Mouse (Mus musculus): ENCODE measurements around the gene Dpp8. TPM values are rescaled to one million over a fixed set of nuclear protein-coding genes. Genes with fewer than 3 reads are reported as not detected.
A peak's percentile ranks its signal among the peaks of the same experiment; 100 is the strongest.
"Not testable (repeated sequence)": the region's sequence is repeated elsewhere in the genome, so short reads cannot be mapped to it uniquely, and the experiment has no call there.

Dpp8 gene
- total and polyA plus RNA-seq, 2 experiments from 2014 or later = 28.1 to 86.9 TPM

DNA sequence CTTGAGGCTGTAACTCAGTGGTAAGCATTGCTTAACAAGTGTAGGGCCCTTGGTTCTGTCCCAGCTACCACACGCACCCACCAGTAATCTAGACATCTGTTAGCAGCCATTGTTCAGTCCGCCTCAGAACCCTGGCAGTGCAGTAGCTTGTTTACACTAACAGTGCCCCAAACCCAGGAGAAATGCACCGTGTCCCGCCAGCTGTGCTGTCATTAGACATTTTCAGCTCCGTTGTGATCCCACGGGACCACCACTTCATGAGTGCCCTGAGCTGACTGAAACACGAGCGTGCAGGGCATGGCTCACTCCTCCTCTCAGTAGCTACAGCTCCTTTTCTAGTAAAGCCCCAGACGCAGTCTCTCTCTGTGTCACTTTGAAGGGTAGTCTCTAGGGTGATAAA is 41.3 kb downstream of the Dpp8 start:
- H3K9me3 ChIP-seq (ENCODE audit: low read length) = no peaks in the 10 kb centered on the region
- no peak overlapping the region for H3K9ac ChIP-seq (replicated peaks; ENCODE audit: low read length, poor library complexity, severe bottlenecking)
- H3K4me2 ChIP-seq (ENCODE audit: low read depth, low read length, poor library complexity, severe bottlenecking) = no peak overlapping the region
- no peaks in the 10 kb centered on the region for H3K27me3 ChIP-seq (ENCODE audit: insufficient read depth, low read length)
- DNase-seq (ENCODE audit: low spot score) = peak; percentile 12
- no peak overlapping the region for H3K4me3 ChIP-seq (ENCODE audit: low read depth, low read length)
- no peak for ATAC-seq (ENCODE audit: low FRiP score)
- H3K4me1 ChIP-seq (ENCODE audit: insufficient read depth, low read length) = no peaks in the 10 kb centered on the region
- 54% methylated on average over 9 of the region's 9 CpGs for WGBS
- peaks cover 41% of the 10 kb centered on the region for H3K36me3 ChIP-seq (ENCODE audit: insufficient read depth, low read length)
- no peak overlapping the region for H3K27ac ChIP-seq (ENCODE audit: low read depth, low read length)
- no peak for TF ChIP-seq CTCF (IDR thresholded peaks at IDR 0.05)

DNA sequence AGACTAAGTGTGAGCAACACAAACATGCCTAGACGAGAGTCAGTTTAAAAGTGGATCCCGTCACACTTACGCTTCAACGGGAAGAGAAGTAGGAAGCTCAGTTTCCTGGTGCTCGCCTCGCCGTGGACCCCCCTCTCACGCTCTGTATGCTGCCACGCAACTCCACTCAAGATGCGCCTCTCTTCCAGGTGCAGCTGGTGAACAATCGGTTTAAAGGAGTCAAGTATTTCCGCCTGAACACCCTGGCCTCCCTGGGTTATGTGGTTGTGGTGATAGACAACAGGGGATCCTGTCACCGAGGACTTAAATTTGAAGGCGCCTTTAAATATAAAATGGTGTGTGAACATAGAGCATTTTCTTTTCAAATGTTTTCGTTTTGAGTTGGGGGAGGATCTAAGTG is 42.0 kb downstream of the Dpp8 start:
- DNase-seq (ENCODE audit: low spot score) = no peak

DNA sequence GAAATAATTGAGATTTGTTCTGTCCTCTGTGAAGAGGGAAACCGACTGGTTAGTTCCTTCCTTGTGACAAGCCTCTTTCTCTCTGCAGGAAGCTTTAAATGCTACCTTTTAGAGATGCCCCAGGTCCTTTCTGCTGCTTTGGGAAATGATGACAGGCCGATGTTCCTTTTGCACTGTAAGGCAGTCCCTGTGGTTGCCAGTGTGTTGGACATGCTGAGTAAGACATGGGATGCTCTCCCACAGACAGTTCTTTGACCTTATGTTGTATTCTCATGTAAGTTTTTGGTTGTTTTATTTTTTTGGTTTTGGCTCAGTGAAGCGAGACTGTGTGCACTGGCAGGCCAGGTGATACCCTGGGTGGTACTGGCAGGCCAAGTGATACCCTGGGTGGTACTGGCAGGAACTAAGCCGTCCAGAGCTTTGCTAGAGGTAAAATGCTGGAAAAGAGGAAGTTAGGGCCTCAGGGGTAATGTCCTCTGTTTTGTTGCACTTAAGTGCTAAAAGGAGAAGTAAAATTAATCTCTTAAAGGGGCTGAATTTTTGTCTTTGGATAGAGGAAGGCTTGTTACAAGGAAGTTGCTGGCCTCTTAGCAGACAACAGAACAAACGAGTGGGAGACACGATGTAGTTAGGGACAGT is 42.8 kb downstream of the Dpp8 start:
- no peak overlapping the region for H3K9ac ChIP-seq (replicated peaks; ENCODE audit: low read length, poor library complexity, severe bottlenecking)
- H3K4me2 ChIP-seq (ENCODE audit: low read depth, low read length, poor library complexity, severe bottlenecking) = no peak overlapping the region
- ATAC-seq (ENCODE audit: low FRiP score) (no peak), DNase-seq (ENCODE audit: low spot score) (no peak)
- peaks cover 31% of the 10 kb centered on the region for H3K36me3 ChIP-seq (ENCODE audit: insufficient read depth, low read length)
- no peaks in the 10 kb centered on the region for H3K9me3 ChIP-seq (ENCODE audit: low read length)
- no peak overlapping the region for H3K4me3 ChIP-seq (ENCODE audit: low read depth, low read length)
- no peaks in the 10 kb centered on the region for H3K4me1 ChIP-seq (ENCODE audit: insufficient read depth, low read length)
- no peak for TF ChIP-seq CTCF (IDR thresholded peaks at IDR 0.05)
- H3K27ac ChIP-seq (ENCODE audit: low read depth, low read length) = no peak overlapping the region
- WGBS = 84% methylated on average over 6 of the region's 6 CpGs
- H3K27me3 ChIP-seq (ENCODE audit: insufficient read depth, low read length) = no peaks in the 10 kb centered on the region

More for the DNA sequence above, 42.0 kb downstream of the Dpp8 start:
- Histone ChIP-seq H3K4me1 (ENCODE audit: insufficient read depth, low read length) (no peaks in the 10 kb centered on the region), H3K4me2 (ENCODE audit: low read depth, low read length, poor library complexity, severe bottlenecking) (no peak overlapping the region), H3K9me3 (ENCODE audit: low read length) (no peaks in the 10 kb centered on the region), H3K27me3 (ENCODE audit: insufficient read depth, low read length) (no peaks in the 10 kb centered on the region), H3K36me3 (ENCODE audit: insufficient read depth, low read length) (peaks cover 35% of the 10 kb centered on the region), H3K4me3 (ENCODE audit: low read depth, low read length) (no peak overlapping the region), H3K9ac (replicated peaks; ENCODE audit: low read length, poor library complexity, severe bottlenecking) (no peak overlapping the region), H3K27ac (ENCODE audit: low read depth, low read length) (no peak overlapping the region)
- ATAC-seq (ENCODE audit: low FRiP score) = no peak
- no peak for TF ChIP-seq CTCF (IDR thresholded peaks at IDR 0.05)
- 88% methylated on average over 15 of the region's 15 CpGs for WGBS

DNA sequence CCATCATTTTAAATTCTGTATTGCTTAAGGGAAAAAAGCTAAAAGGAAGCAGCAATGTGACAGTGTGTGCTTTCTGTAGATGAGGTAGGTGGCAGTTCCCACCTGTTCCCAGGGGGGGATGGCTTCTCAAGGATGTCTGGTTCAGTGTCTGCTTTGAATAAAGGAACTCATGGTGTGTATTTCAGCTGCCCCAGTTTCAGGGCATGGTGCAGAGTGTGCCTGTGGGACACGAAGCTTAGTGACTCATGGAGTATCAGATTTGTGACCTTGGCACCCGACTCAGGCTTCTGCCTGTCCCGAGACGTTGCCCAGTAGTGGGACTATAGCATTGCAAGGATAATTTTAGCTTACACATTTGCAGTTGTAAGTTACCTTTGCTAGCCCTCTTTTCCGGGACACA is 45.3 kb downstream of the Dpp8 start:
- no peaks in the 10 kb centered on the region for H3K27me3 ChIP-seq (ENCODE audit: insufficient read depth, low read length)
- no peak for DNase-seq (ENCODE audit: low spot score)
- 88% methylated on average over 5 of the region's 5 CpGs for WGBS
- H3K36me3 ChIP-seq (ENCODE audit: insufficient read depth, low read length) = peaks cover 37% of the 10 kb centered on the region
- TF ChIP-seq CTCF (IDR thresholded peaks at IDR 0.05) = no peak
- H3K4me3 ChIP-seq (ENCODE audit: low read depth, low read length) = no peak overlapping the region
- no peak overlapping the region for H3K27ac ChIP-seq (ENCODE audit: low read depth, low read length)
- no peak overlapping the region for H3K9ac ChIP-seq (replicated peaks; ENCODE audit: low read length, poor library complexity, severe bottlenecking)
- no peaks in the 10 kb centered on the region for H3K9me3 ChIP-seq (ENCODE audit: low read length)
- no peak for ATAC-seq (ENCODE audit: low FRiP score)
- no peaks in the 10 kb centered on the region for H3K4me1 ChIP-seq (ENCODE audit: insufficient read depth, low read length)
- no peak overlapping the region for H3K4me2 ChIP-seq (ENCODE audit: low read depth, low read length, poor library complexity, severe bottlenecking)

DNA sequence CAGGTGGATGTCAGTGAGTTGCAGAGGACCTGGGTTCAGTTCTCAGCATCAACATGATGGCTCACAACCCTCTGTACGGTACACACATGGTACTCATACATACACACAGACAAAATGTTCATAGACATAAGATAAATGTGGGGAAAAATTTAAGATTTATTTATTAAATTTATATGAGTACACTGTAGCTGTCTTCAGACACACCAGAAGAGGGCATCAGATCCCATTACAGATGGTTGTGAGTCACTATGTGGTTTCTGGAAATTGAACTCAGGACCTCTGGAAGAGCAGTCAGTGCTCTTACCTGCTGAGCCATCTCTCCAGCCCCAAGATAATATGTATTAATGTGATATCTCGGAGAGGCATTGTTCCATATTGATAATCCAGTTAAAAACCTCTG is 47.9 kb downstream of the Dpp8 start:
- not testable (repeated sequence) for DNase-seq (ENCODE audit: low spot score); H3K4me1 ChIP-seq (ENCODE audit: insufficient read depth, low read length); H3K4me3 ChIP-seq (ENCODE audit: low read depth, low read length); H3K9ac ChIP-seq (replicated peaks; ENCODE audit: low read length, poor library complexity, severe bottlenecking); H3K4me2 ChIP-seq (ENCODE audit: low read depth, low read length, poor library complexity, severe bottlenecking); H3K27ac ChIP-seq (ENCODE audit: low read depth, low read length); H3K27me3 ChIP-seq (ENCODE audit: insufficient read depth, low read length); ATAC-seq (ENCODE audit: low FRiP score); H3K9me3 ChIP-seq (ENCODE audit: low read length)
- WGBS = 97% methylated on average over 2 of the region's 2 CpGs
- H3K36me3 ChIP-seq (ENCODE audit: insufficient read depth, low read length) = peaks cover 30% of the 10 kb centered on the region

DNA sequence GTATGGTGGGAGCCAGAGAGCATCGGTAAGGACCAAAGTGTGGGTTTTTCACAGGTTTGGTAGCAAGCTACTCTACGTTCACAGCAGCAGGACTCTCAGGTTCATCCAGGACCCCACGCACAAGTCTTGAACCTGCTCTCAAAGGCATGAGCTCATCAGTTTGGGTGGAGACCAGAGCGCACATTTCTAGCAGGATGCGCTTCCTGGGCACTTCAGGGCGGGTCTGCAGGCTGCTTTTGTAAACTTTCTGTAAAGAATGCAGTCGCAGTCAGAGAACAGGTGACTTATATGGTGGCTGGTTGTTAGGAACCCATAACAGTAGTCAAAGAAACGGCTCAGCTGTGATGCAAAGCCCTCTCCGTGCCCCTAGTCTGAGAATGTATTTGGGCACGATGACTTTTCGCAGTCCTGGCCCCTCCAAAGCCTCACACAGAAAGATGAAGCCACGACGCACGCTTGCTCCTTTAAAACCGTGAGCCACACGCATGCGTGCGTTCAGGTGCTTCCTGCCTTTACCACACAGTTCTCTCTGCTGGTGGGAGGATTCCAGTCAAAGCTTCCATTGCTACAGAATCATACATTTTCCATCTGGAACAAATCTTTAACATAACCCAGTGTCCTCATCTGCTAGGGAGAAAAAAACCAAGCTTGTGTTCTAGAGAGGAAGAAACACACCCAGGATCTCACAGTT is 51.0 kb downstream of the Dpp8 start:
- no peaks in the 10 kb centered on the region for H3K9me3 ChIP-seq (ENCODE audit: low read length)
- no peak overlapping the region for H3K27ac ChIP-seq (ENCODE audit: low read depth, low read length)
- ATAC-seq (ENCODE audit: low FRiP score) (no peak), DNase-seq (ENCODE audit: low spot score) (no peak)
- no peak overlapping the region for H3K4me3 ChIP-seq (ENCODE audit: low read depth, low read length)
- no peak overlapping the region for H3K9ac ChIP-seq (replicated peaks; ENCODE audit: low read length, poor library complexity, severe bottlenecking)
- WGBS = 96% methylated on average over 18 of the region's 18 CpGs
- H3K4me1 ChIP-seq (ENCODE audit: insufficient read depth, low read length) = no peaks in the 10 kb centered on the region
- H3K4me2 ChIP-seq (ENCODE audit: low read depth, low read length, poor library complexity, severe bottlenecking) = no peak overlapping the region
- TF ChIP-seq CTCF (IDR thresholded peaks at IDR 0.05) = no peak
- no peaks in the 10 kb centered on the region for H3K27me3 ChIP-seq (ENCODE audit: insufficient read depth, low read length)
- H3K36me3 ChIP-seq (ENCODE audit: insufficient read depth, low read length) = peaks cover 20% of the 10 kb centered on the region
